Mouse (Mus musculus) forelimb bud, embryonic 11.5 days (tissue): ENCODE measurements around the gene Eddm3b.
"Not testable (repeated sequence)": the region's sequence is repeated elsewhere in the genome, so short reads cannot be mapped to it uniquely, and the experiment has no call there.

Experiments
- DNase-seq: peaks from one replicate; pipeline ENCODE4 v3.0.0-alpha.2; 2012; ENCODE audit warnings: low read depth, low spot score

Gene Eddm3b

DNA sequence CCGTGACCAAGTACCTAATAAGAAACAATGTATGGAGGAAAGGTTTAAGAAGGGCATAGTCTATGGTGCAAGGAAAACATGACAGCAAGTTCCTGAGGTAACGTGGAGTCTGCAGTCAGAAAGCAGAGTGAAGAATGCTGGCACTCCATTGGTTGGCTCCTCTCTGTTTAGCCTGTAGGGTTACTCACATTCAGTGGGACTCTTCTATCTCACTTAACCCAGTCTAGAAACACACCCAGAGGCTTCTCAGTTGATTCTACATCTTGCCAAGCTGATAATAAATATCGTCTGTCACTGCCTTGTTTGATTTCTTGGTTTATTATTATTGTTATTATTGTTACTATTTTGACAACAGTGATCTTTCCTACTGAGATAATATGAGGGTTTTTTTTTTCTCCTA is 28.3 kb downstream of the Eddm3b start:
- DNase-seq: no peak

DNA sequence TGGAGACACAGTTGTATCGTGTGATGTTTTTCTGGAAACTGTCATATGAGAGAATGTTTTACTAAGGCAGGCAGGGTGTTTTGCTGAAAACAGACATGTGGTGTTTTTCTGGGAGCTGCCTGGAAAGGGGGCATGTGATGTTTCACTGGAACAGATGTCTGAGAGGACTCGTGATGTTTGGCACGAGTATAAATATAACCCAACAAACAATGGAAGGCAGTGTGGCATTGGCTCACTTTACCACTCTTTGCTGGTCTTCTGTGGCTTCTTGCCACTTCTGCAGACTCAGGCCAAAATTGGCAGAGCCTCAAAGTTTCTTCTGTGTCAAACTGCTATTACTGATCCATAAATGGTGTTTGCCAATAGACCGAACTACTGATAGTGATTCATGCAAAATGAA is 29.1 kb downstream of the Eddm3b start:
- DNase-seq: no peak

DNA sequence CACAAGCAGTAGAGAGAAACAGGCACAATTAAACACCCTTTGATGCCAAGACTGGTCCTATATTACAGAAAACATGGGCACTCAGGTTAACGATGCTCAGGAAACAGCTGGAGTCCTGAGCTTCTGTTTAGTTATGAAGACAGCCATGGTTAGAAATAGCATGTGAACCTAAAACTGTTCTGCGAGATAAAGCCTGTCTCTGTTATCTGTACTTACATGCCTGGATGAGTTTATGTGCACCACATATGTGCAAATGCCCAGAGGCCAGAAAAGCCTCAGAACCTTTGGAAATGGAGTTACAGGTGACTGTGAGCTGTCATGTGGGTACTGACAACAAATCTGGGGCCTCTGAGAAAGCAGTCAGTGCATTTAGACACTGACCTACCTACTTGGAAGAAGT is 29.7 kb downstream of the Eddm3b start:
- no peak for DNase-seq

DNA sequence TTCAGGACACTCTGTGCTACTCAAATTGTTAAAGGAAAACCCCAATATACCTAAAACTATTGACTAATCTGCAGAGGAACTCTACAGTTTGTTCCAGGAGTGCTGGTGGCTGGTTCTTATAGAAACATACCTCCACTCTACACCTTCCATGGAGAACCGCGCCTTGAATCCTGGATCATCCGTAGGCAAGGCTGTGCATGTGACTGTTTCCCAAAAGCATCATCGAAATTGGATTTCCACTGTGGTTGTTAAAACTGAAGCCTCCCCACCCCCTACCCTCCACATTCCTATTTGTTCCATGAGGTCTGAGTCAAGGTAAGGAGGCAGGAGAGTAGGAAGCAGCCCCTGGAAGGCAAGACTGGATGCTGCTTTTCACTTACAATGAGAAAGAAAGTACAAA is 30.2 kb downstream of the Eddm3b start:
- no peak for DNase-seq

DNA sequence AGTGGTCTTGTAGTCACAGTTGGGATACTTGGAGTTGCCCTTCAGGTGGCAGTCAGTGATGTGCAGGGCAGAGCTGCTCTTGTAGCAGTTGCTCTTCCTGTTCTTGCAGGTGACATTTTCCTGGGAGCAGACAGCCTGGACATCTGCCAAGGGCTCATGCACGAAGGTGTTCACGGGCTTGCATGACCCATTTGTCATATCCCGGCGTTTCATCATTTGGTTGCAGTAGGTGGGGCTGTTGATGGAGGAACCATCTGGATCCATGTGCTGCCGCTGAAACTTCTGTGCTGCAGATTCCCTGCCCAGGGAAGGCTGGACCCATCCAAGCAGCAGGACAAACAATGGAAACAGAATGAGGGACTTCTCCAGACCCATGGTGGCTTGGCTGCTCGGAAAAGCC is 31.3 kb downstream of the Eddm3b start:
- DNase-seq: no peak

DNA sequence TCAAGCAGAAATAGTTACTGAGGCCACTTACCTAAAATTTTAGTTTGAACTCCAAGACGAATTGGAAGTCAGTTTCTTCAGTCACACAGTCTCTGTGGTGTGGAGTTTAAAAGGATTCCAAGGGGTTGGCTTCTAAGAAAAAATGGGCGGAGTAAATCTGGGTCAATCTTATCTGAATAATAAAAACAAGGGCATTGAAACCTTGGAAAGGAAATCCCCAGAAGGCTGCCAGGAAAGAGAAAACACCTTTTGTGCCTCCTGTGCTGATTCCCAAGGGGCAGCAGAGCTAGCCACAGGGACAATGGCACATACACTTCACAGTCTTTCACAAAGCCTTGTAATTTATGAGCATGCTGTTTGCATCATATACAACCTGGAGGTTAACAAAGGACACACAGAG is 32.5 kb downstream of the Eddm3b start, which contains the start of gene Rnase1:
Rnase1 (minus strand) TSS at position 101 of the 400 bp plus-strand sequence.
- no peak for DNase-seq

DNA sequence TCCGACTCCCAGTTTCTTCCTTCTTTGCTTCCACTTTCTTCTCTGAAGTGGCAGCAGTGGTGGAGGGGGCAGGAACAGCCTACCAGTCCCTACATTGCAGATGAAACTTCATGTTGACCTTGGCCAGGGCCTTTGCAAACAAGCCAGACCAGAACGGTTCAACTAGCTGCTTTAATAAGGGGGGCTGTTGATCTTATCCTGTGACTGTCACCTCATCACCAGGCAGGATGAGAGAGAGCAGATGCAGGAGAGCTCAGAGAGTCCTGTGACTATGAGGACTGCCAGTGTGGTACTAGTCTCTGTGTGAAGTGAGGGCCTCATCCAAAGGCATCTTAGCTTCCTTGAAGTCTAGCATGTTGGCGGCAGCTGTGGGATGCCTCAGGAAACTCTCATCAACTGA is 33.8 kb downstream of the Eddm3b start:
- no peak for DNase-seq

DNA sequence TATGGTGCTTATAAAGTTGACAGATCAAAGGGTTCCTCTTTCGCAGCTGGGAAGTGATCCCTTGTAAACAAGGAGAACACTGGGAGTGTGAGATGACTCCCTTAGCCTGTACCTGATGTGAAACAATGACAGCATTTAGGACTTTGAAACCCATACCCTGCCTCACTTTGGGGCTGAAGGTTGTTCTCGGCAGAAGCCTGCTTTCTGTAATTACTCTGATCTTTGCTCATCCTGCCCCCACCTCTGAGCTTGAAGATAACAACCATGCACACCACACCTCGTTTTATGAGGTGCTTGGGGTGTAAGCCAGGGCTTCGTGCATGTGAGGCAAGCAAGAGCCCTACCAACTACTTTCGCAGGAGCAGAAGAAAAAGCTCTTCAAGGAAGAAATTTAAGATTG is 34.9 kb downstream of the Eddm3b start:
- no peak for DNase-seq

DNA sequence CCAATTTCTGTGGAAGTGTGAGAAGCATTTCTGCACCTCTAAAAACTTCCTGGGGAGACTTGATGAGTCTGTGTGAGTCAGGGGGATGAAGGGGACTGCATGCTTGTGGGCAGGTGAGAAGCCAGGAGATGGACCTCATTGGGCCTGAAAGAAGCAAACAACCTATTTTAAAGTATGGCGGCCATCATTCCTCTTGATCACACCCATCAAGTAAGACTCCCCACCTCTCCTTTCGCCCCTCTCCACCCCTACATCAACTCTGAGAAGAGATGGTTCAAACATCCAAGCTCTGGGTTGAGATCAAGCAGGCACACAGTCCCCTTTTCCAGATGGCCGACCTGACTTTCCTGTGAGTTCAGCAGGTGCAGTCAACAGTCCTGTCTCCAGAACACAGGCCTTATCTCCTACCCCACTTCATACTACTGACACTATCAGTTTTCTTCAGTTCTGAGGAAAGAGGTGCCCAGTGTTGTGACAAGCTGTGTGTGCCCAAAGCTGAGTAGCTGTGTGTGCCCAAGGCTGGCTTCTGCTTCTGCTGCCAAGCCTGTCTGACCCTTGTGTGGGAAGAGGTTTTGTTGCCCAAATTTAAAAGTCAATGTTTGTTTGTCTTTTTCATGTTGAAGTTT is 36.1 kb downstream of the Eddm3b start:
- no peak for DNase-seq

DNA sequence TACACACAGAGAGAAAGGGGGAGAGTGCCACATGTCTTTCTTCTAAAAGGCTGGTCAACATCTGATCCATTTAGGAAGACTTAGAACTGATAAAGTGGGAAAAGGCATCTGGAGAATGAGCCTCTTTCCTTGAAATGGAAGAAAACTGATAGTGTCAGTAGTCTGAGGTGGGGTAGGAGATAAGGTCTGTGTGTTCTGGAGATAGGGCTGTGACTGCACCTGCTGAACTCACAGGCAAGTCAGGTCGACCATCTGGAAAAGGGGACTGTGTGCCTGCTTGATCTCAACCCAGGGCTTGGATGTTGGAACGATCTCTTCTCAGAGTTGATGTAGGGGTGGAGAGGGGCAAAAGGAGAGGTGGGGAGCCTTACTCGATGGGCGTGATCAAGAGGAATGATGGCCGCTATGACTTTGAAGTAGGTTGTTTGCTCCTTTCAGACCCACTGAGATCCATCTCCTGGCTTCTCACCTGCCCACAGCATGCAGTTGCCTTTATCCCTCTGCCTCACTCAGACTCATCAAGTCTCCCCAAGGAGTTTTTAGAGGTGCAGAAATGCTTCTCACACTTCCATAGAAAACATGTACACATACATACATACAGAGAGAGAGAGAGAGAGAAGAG is 38.1 kb downstream of the Eddm3b start:
- DNase-seq: no peak

DNA sequence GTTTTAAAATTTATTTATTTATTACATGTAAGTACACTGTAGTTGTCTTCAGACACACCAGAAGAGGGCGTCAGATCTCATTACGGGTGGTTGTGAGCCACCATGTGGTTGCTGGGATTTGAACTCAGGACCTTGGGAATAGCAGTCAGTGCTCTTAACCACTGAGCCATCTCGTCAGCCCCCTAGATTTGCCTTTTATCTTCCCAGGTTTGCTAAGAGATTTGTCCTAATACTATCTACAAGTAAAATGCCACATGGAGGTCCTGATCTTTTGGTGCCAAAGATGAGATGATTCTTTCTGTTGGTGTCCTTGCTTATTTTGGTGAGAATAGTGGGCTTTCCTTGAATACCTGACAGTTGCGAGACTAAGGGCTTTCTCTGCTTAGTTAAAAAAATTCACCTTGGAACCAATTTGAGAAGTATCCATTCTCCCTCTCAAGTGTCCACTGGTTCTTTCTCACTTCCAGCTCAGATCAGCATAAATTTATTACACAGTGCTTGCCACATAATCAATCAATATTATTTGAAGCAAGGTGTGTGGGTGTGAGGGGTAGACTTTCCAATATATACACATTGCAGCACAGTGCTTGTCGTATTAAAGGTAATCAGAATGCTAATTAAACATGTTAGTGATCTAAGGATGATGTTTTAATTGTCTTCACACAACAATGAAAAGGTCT is 42.0 kb downstream of the Eddm3b start:
- no peak for DNase-seq

DNA sequence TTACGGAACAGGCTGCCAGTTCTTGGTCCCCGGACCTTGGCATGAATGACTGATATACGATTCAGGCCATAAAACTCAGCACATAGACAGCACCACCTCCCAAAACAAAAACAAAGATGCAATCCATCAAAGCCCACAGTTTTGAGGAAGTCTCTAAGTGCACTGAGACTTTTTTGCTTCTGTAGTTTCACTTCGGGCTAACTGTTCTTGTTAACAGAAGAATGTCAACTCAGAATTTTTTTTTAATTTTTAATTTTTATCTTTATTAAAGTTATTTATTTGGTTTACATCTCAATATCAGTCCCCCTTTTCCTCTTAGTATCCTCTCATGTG is 42.5 kb downstream of the Eddm3b start:
- DNase-seq: no peak

DNA sequence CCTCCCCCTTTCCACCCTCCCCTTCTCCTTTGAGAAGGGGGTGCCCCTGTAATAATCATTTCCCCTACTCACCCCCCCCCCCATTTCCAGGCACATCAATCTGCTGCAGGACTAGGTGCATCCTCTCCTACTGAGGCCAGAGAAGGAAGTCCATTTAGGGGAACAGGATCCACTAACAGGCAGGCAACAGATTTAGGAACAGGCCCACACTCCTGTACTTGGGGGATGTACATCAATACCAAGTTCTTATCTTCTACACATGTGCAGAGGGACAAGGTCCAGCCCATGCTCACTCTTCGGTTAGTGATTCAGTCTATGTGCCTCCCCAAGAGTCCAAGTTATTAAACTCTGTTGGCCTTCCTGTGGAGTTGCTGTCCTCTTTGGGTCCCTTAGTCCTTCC is 42.8 kb downstream of the Eddm3b start:
- DNase-seq: no peak

DNA sequence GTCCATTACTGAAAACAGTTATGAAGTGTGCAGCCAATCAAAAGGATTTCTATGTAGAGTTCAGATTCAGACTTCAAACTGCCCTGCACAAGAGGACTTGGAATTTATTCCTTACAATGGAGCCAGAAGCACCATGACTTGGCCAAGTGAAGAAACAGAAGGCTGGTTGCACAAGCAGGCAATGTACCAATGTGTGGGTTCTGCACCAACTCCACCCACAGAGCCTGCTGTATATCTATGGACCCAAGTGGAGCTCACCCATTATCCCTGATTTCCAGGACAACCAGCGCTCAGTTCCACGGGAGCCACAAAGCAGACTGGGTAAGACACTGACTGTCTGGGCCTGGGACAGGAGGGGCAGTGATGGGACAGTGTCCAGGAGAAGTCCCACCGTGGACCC is 47.8 kb downstream of the Eddm3b start, which contains the start of gene Rnase2b:
Rnase2b (plus strand) TSS at position 285 of the 400 bp plus-strand sequence.
- DNase-seq: not testable (repeated sequence)

DNA sequence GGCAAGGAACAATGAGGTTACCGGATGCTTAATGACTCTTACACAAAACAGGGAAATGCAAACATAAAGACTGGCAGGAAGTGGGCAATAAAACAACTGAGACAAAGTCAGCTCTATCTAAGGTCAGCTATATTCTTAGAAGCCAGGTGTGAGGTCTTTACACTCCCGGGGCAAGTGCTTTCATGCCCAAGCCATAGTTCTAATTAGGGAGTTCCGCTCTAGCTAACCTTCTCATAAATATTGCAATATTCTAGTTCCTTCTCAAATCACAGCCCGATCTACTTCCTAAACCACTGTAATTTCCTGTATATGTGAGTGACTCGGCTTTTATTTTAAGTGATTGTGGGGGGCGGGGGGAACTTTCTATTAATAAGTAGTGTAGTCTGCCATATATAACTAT is 49.1 kb downstream of the Eddm3b start:
- not testable (repeated sequence) for DNase-seq

DNA sequence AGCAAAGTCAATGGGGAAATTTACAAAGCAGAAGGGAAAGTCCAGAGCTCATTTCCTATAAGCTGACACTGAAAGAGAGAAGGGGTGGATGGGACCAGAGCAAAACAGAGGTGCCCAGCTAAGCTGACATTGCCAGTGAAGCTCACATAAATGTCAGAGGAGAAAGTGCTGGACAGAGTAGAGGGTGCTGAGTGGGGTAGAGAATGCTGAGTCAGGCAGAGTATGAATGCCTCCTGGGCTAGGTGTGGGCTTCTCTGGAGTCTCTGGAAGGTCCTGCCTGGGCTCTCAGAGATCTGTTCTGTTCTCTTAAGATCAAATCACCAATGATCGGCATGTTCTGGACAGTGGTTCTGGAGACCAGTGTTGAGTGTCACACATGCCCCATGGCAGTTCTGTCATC is 51.2 kb downstream of the Eddm3b start:
- no peak for DNase-seq

DNA sequence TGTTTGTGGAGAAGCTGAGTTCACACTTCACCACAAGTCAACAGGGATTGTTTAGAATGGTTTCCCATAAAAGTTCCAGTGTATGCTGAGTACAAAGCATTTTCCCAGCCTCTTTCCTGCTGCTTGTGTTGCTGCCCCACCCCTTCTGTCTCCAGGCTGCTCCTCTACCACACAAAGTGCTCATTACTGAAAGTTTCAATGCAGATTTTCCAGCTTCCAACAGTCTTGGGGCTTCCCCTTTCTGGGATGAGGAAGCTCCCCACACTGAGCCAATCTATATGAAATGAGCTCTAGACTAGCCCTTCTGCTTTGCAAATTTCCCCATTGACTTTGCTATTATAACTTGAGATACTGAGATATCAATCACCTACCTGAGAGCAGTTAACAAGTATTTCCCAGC is 51.8 kb downstream of the Eddm3b start:
- DNase-seq: no peak
